ENCODE assay signal across 29 mouse cellular contexts in genomic region chr6:124301447-124302192, GRCm38 (mm10). TPM values are rescaled to one million over a fixed set of nuclear protein-coding genes. Genes with fewer than 3 reads are reported as not detected.
"Had no signal": no experiment of that assay in that cellular context is flagged by ENCODE, and none has a peak within 500 bp of the region (broad histone marks: within the 10 kb centered on the region; RNA-seq: fewer than 3 reads in every experiment).

No protein-coding gene starts in this region.

- H3K9ac ChIP-seq: embryonic facial prominence, embryonic 12.5 days; embryonic facial prominence, embryonic 15.5 days; forebrain, embryonic 12.5 days; forebrain, embryonic 13.5 days; forebrain, embryonic 15.5 days; forebrain, postnatal 0 days had no signal

- H3K4me2 ChIP-seq: embryonic facial prominence, embryonic 12.5 days; embryonic facial prominence, embryonic 15.5 days; forebrain, embryonic 12.5 days; forebrain, embryonic 13.5 days; forebrain, embryonic 15.5 days; heart, embryonic 11.5 days had no signal

- ATAC-seq: forebrain, embryonic 13.5 days; forebrain, embryonic 14.5 days; forebrain, embryonic 15.5 days; forebrain, embryonic 16.5 days; forebrain, postnatal 0 days had no signal

- H3K27ac ChIP-seq: embryonic facial prominence, embryonic 12.5 days; embryonic facial prominence, embryonic 15.5 days; forebrain, embryonic 10.5 days; forebrain, embryonic 12.5 days; forebrain, embryonic 13.5 days; forebrain, embryonic 15.5 days; gastrocnemius, adult 2 months; heart, adult 2 months had no signal

- H3K36me3 ChIP-seq: embryonic facial prominence, embryonic 12.5 days; embryonic facial prominence, embryonic 15.5 days; forebrain, embryonic 10.5 days; forebrain, embryonic 12.5 days; forebrain, embryonic 15.5 days had no signal

- H3K27me3 ChIP-seq: embryonic facial prominence, embryonic 12.5 days; embryonic facial prominence, embryonic 15.5 days; forebrain, embryonic 12.5 days; forebrain, embryonic 13.5 days; forebrain, embryonic 15.5 days had no signal

- DNase-seq: cerebellum, adult 2 months; cerebellum, adult 8-10 months; cerebellum, adult 9-10 months; cerebellum, adult 9-11 months; cerebellum, postnatal 10 days; cerebellum, postnatal 14 days; cerebellum, postnatal 25 days; cerebellum, postnatal 36 days; embryo, embryonic 11 days; forebrain, postnatal 0 days; gastrocnemius, adult 2 months; gastrocnemius, postnatal 10 days; gastrocnemius, postnatal 14 days; gastrocnemius, postnatal 25 days; gastrocnemius, postnatal 36 days; heart, adult 18-20 months; heart, adult 2 months had no signal

- H3K4me3 ChIP-seq: embryonic facial prominence, embryonic 12.5 days; embryonic facial prominence, embryonic 15.5 days; erythroblast, embryonic 14.5 days; forebrain, embryonic 10.5 days; forebrain, embryonic 12.5 days; forebrain, embryonic 13.5 days; forebrain, embryonic 15.5 days; gastrocnemius, adult 2 months; heart, adult 2 months had no signal

- H3K4me1 ChIP-seq: embryonic facial prominence, embryonic 12.5 days; embryonic facial prominence, embryonic 15.5 days; forebrain, embryonic 10.5 days; forebrain, embryonic 12.5 days; forebrain, embryonic 13.5 days; forebrain, embryonic 15.5 days had no signal

- H3K9me3 ChIP-seq: embryonic facial prominence, embryonic 12.5 days; embryonic facial prominence, embryonic 15.5 days; forebrain, embryonic 10.5 days; forebrain, embryonic 12.5 days; forebrain, embryonic 13.5 days; forebrain, embryonic 15.5 days had no signal

RNA-seq across cellular contexts. Expression of gene Cd163, which starts 2.8 kb away (rescaled TPM):
- polyA plus RNA-seq: embryonic facial prominence, embryonic 11.5 days; embryonic facial prominence, embryonic 12.5 days; erythroblast, embryonic 14.5 days; forebrain, embryonic 10.5 days; forebrain, embryonic 11.5 days; forebrain, embryonic 12.5 days; heart, embryonic 11.5 days had no signal
